Mouse (Mus musculus) embryonic fibroblast, embryonic 13.5 days (primary cell): Measurements from ENCODE around the gene Il1rl2.

Source experiments
- CTCF ChIP-seq: IDR thresholded peaks from 2 replicates; pipeline ENCODE4 v1.5.1; 2011; ENCODE audit warnings: mild to moderate bottlenecking, control low read depth, low read length, moderate library complexity, borderline replicate concordance; ENCODE audit not compliant: insufficient read depth
- POLR2A ChIP-seq: IDR thresholded peaks from 2 replicates; pipeline ENCODE4 v1.6.1; 2011; ENCODE audit warnings: low read depth, mild to moderate bottlenecking, control low read depth, low read length, moderate library complexity

DNA sequence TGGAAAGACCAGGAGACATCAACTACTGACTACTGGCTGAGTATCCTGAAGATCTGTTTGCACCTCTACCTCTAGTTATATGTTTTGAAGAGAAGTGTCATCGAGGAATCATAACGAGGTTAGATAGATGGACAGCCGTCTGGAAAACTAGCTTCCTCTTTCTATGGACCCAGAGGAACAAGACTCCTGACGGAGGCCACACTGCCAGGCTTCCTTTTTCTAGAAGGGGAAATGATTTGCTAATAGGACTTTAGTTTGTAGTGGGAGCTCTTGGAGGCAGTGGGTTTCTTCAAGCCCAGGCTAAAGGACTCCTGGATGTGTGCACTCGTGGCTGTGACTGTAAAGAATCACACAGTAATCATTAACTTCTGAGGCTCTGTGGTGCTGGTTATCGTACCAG is 2.6 kb upstream of the Il1rl2 start:
- TF ChIP-seq CTCF: no peak
- no peak for TF ChIP-seq POLR2A
